Mouse (Mus musculus) limb, embryonic 12.5 days (tissue): Measurements from ENCODE around the gene Mettl18. TPM values are rescaled to one million over a fixed set of nuclear protein-coding genes. Genes with fewer than 3 reads are reported as not detected.

Experiments
- polyA plus RNA-seq: library from polyadenylated mRNA; unstranded; fragments of >200 nt; fragmentation: Nextera tagmentation; extraction: Ambion mirVana; gene quantifications from 2 replicates; pipeline ENCODE4 v1.2.1, GENCODE M21; 2016

The Mettl18 gene
- polyA plus RNA-seq, 1 experiment from 2014 or later, result 11.3 TPM

Other genes starting within 250 kb of the Mettl18 start
- gene Kifap3, start 215.3 kb upstream of the Mettl18 start, polyA plus RNA-seq, result 49.6 and 54.4 TPM in 2 replicates
- 21.6 and 22.9 TPM in 2 replicates for gene Scyl3, start 65.8 kb upstream of the Mettl18 start, polyA plus RNA-seq
- gene BC055324, start 93 bp upstream of the Mettl18 start, polyA plus RNA-seq, result 34.2 and 36.0 TPM in 2 replicates
- 0.14 TPM in 1 of 2 replicates, not detected in the other for gene Sele, start 53.3 kb downstream of the Mettl18 start, polyA plus RNA-seq
- gene Sell, start 67.1 kb downstream of the Mettl18 start, polyA plus RNA-seq, result 0.35 TPM in 1 of 2 replicates, not detected in the other
- gene Selp, start 120.4 kb downstream of the Mettl18 start, polyA plus RNA-seq, result 0.28 TPM in 1 of 2 replicates, not detected in the other
- 0.23 and 0.38 TPM in 2 replicates for gene F5, start 156.9 kb downstream of the Mettl18 start, polyA plus RNA-seq